Mouse (Mus musculus): ENCODE results near the gene Gabbr2. TPM values are rescaled to one million over a fixed set of nuclear protein-coding genes. Genes with fewer than 3 reads are reported as not detected.

The Gabbr2 gene
- total and polyA plus RNA-seq, 3 experiments = not detected

DNA sequence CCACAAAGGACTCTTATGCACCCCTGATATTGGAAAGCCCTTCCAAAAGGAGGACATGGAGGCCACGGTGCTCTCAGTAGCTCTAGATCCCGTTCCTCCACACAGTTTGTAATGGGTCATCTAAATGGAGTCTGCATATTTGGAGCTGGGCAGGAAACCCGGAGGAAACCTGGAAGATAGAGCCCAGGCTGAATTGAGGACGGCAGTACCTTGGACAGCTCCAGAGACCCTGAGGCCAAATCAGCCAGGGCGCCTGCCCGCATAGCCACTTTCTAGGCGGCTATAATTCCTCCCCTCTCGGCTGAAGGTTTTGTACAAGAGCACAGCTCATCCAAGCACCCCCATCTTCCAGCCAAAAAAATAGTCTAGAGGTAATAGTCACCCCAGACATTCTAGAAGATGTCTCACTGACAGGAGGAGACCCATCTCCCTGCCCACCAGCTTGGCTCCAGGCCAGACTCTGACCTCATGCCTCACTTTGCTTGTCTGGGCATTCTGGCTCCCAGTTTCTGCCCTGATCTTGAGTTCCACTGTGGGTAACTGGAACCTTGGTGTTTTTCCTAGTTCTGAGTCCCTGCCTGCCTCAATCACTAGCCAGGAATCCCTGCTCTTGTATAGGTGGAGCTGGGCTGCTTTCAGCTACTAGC lies 1.3 kb upstream of the Gabbr2 start:
- dilution Hi-C loops (cut with MboI; ENCODE audit: extremely low pct_ligation_motif_present, extremely low pct_unique_long_range_greater_than_20kb, low sequenced_read_pairs) = no loop called here
- peaks cover 53% of the 10 kb centered on the region for H3K27me3 ChIP-seq (replicated peaks)
- no peak for DNase-seq (ENCODE audit: extremely low read depth)

DNA sequence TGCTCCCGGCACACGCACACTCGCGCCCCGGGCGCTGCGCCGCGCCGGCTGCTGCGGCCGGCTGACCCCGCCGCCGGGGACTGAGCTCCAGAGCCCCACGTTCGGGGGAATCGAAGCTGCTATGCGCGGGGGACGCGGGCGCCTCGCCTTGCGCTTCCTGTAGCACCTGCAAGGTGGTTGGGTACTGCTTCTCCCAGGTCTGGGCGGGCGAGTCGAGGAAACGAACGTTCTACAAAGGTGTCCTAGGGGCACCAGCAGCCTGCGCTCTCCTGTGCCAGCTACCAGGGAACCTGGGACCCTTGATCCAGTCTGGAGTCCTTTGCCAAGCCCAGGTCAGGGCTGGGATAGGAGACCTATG lies 265 bp upstream of the Gabbr2 start:
- no peak overlapping the region for H3K4me3 ChIP-seq (replicated peaks in 1 of 3; ENCODE audit: low read depth in 2 of 3, low read length in 2 of 3, poor library complexity in 1 of 3)
- no peak overlapping the region for H3K4me2 ChIP-seq (ENCODE audit: insufficient read depth, low read depth, poor library complexity, severe bottlenecking)
- H3K27ac ChIP-seq (ENCODE audit: insufficient read depth, low read depth) = no peak overlapping the region
- H3K9ac ChIP-seq (ENCODE audit: insufficient read depth, low read depth) = no peak overlapping the region
- in situ Hi-C loops (cut with MboI; ENCODE audit: low pct_ligation_motif_present, low pct_unique_long_range_greater_than_20kb, low sequenced_read_pairs) = no loop called here
- dilution Hi-C loops (cut with MboI; ENCODE audit: extremely low pct_ligation_motif_present, extremely low pct_unique_long_range_greater_than_20kb, low sequenced_read_pairs) = no loop called here
- H3K36me3 ChIP-seq (replicated peaks in 1 of 2; ENCODE audit: control insufficient read depth in 1 of 2, insufficient read depth in 1 of 2, low read length in 1 of 2) = no peaks in the 10 kb centered on the region
- H3K9me3 ChIP-seq (replicated peaks; ENCODE audit: low read length) = peaks cover 26% of the 10 kb centered on the region
- TF ChIP-seq KAT2A (IDR thresholded peaks at IDR 0.05; ENCODE audit: insufficient replicate concordance, low read length) (no peak), ELF1 (IDR thresholded peaks at IDR 0.05; ENCODE audit: low read depth, low read length) (no peak)
- no peak for DNase-seq (ENCODE audit: extremely low read depth)
- no peaks in the 10 kb centered on the region for H3K79me2 ChIP-seq (replicated peaks; ENCODE audit: control insufficient read depth, extremely low read depth, insufficient read depth, poor library complexity, severe bottlenecking)
- H3K4me1 ChIP-seq (ENCODE audit: control insufficient read depth in 1 of 2, insufficient read depth in 2 of 2) = no peaks in the 10 kb centered on the region
- peaks cover 49% of the 10 kb centered on the region for H3K27me3 ChIP-seq (replicated peaks)

More for the DNA sequence above, 1.3 kb upstream of the Gabbr2 start:
- Histone ChIP-seq H3K9me3 (replicated peaks; ENCODE audit: low read length) (peaks cover 26% of the 10 kb centered on the region), H3K27ac (ENCODE audit: insufficient read depth, low read depth) (no peak overlapping the region), H3K79me2 (replicated peaks; ENCODE audit: control insufficient read depth, extremely low read depth, insufficient read depth, poor library complexity, severe bottlenecking) (no peaks in the 10 kb centered on the region), H3K4me1 (ENCODE audit: control insufficient read depth in 1 of 2, insufficient read depth in 2 of 2) (no peaks in the 10 kb centered on the region), H3K36me3 (replicated peaks in 1 of 2; ENCODE audit: control insufficient read depth in 1 of 2, insufficient read depth in 1 of 2, low read length in 1 of 2) (no peaks in the 10 kb centered on the region), H3K9ac (ENCODE audit: insufficient read depth, low read depth) (no peak overlapping the region), H3K4me2 (ENCODE audit: insufficient read depth, low read depth, poor library complexity, severe bottlenecking) (no peak overlapping the region), H3K4me3 (replicated peaks in 1 of 3; ENCODE audit: low read depth in 2 of 3, low read length in 2 of 3, poor library complexity in 1 of 3) (no peak overlapping the region)
- in situ Hi-C loops (cut with MboI; ENCODE audit: low pct_ligation_motif_present, low pct_unique_long_range_greater_than_20kb, low sequenced_read_pairs) = no loop called here
- TF ChIP-seq ELF1 (IDR thresholded peaks at IDR 0.05; ENCODE audit: low read depth, low read length) (no peak), BHLHE40 (IDR thresholded peaks at IDR 0.05; ENCODE audit: low read depth, low read length) (no peak), MXI1 (IDR thresholded peaks at IDR 0.05; ENCODE audit: low read depth, low read length) (no peak), JUN (IDR thresholded peaks at IDR 0.05; ENCODE audit: insufficient read depth, low read depth, low read length) (no peak), ZMIZ1 (IDR thresholded peaks at IDR 0.05; ENCODE audit: low read depth, low read length) (no peak), SMC3 (IDR thresholded peaks at IDR 0.05; ENCODE audit: low read depth, low read length) (no peak), MAZ (IDR thresholded peaks at IDR 0.05; ENCODE audit: low read depth, low read length) (no peak)

GRCm38 (mm10) chr4:46990281-46991015 lies 1.2 kb downstream of the Gabbr2 start:
- in situ Hi-C loops (cut with MboI; ENCODE audit: low pct_ligation_motif_present, low pct_unique_long_range_greater_than_20kb, low sequenced_read_pairs) (no loop called here), dilution Hi-C loops (cut with MboI; ENCODE audit: extremely low pct_ligation_motif_present, extremely low pct_unique_long_range_greater_than_20kb, low sequenced_read_pairs) (no loop called here)
- Histone ChIP-seq H3K4me3 (replicated peaks in 1 of 3; ENCODE audit: low read depth in 2 of 3, low read length in 2 of 3, poor library complexity in 1 of 3) (no peak overlapping the region), H3K4me1 (ENCODE audit: control insufficient read depth in 1 of 2, insufficient read depth in 2 of 2) (no peaks in the 10 kb centered on the region), H3K36me3 (replicated peaks in 1 of 2; ENCODE audit: control insufficient read depth in 1 of 2, insufficient read depth in 1 of 2, low read length in 1 of 2) (no peaks in the 10 kb centered on the region), H3K9me3 (replicated peaks; ENCODE audit: low read length) (peaks cover 26% of the 10 kb centered on the region), H3K4me2 (ENCODE audit: insufficient read depth, low read depth, poor library complexity, severe bottlenecking) (no peak overlapping the region), H3K79me2 (replicated peaks; ENCODE audit: control insufficient read depth, extremely low read depth, insufficient read depth, poor library complexity, severe bottlenecking) (no peaks in the 10 kb centered on the region), H3K9ac (ENCODE audit: insufficient read depth, low read depth) (no peak overlapping the region), H3K27ac (ENCODE audit: insufficient read depth, low read depth) (no peak overlapping the region), H3K27me3 (replicated peaks) (peaks cover 49% of the 10 kb centered on the region)
- DNase-seq (ENCODE audit: extremely low read depth) = no peak
- TF ChIP-seq RCOR1 (conservative IDR thresholded peaks at IDR 0.05; ENCODE audit: low read depth, low read length) (no peak), ZKSCAN1 (IDR thresholded peaks at IDR 0.05; ENCODE audit: borderline replicate concordance, low read depth, low read length) (no peak), USF1 (IDR thresholded peaks at IDR 0.05; ENCODE audit: low read depth, low read length) (no peak), MAZ (IDR thresholded peaks at IDR 0.05; ENCODE audit: low read depth, low read length) (no peak), NRF1 (IDR thresholded peaks at IDR 0.05; ENCODE audit: low read depth, low read length) (no peak), NELFE (IDR thresholded peaks at IDR 0.05; ENCODE audit: low read depth, low read length) (no peak), UBTF (IDR thresholded peaks at IDR 0.05; ENCODE audit: low read depth, low read length) (no peak), JUN (IDR thresholded peaks at IDR 0.05; ENCODE audit: insufficient read depth, low read depth, low read length) (no peak), MYC (IDR thresholded peaks at IDR 0.05; ENCODE audit: low read depth, low read length) (no peak), JUND (conservative IDR thresholded peaks at IDR 0.05; ENCODE audit: low read depth, low read length) (no peak), MAFK (IDR thresholded peaks at IDR 0.05; ENCODE audit: insufficient replicate concordance, low read length) (no peak)
